Mouse (Mus musculus) layer of hippocampus, adult 6 months (tissue): ENCODE data around the gene Tdpoz3. TPM values are rescaled to one million over a fixed set of nuclear protein-coding genes. Genes with fewer than 3 reads are reported as not detected.

Experiments
- long read RNA-seq, 2 experiments: library from polyadenylated mRNA; unstranded; transcript quantifications; one replicate each; pipeline ENCODE4 v2.0.0; 2019 to 2020
- polyA plus RNA-seq: library from polyadenylated mRNA; unstranded; fragments of <200 nt; fragmentation: Nextera tagmentation; gene quantifications from 2 replicates; pipeline ENCODE4 v1.2.3, GENCODE M21; 2021

Gene Tdpoz3
- polyA plus RNA-seq, result not detected in 2 replicates
- long read RNA-seq, experiment 1, result 0 reads
- long read RNA-seq, experiment 2, result 0 reads

GRCm38 (mm10) chr3:93825720-93826119, at the start of gene Tdpoz3:
Tdpoz3 (plus strand) TSS chr3:93826020.

GRCm38 (mm10) chr3:93796098-93796497, 29.7 kb upstream of the Tdpoz3 start, which contains the start of gene Tdpoz4:
Tdpoz4 (plus strand) TSS chr3:93796398.

Other genes starting within 250 kb of the Tdpoz3 start
- not detected in 2 replicates for gene Tdpoz2, start 173.3 kb upstream of the Tdpoz3 start, polyA plus RNA-seq
- gene Tdpoz1, start 149.7 kb upstream of the Tdpoz3 start, polyA plus RNA-seq, result not detected in 2 replicates
- gene Gm37596, start 132.9 kb upstream of the Tdpoz3 start, polyA plus RNA-seq, result not detected in 2 replicates
- not detected in 2 replicates for gene Gm5773, start 53.0 kb upstream of the Tdpoz3 start, polyA plus RNA-seq
- not detected in 2 replicates for gene Tdpoz4, start 29.6 kb upstream of the Tdpoz3 start, polyA plus RNA-seq
- gene Gm9117, start 117.5 kb downstream of the Tdpoz3 start, polyA plus RNA-seq, result not detected in 2 replicates
- not detected in 2 replicates for gene Tdpoz5, start 135.3 kb downstream of the Tdpoz3 start, polyA plus RNA-seq
- not detected in 2 replicates for gene Gm9125, start 228.9 kb downstream of the Tdpoz3 start, polyA plus RNA-seq
- gene Gm10697, start 246.6 kb downstream of the Tdpoz3 start, polyA plus RNA-seq, result not detected in 2 replicates